Mouse (Mus musculus) CH12.LX (cell line): Measurements from ENCODE around the gene Kcnj3. TPM values are rescaled to one million over a fixed set of nuclear protein-coding genes. Genes with fewer than 3 reads are reported as not detected.

Experiments
- DNase-seq: peaks from one replicate; pipeline ENCODE4 v3.0.0-alpha.2; 2013; ENCODE audit errors: extremely low read depth
- H3K27ac ChIP-seq: 2 replicates; pipeline ENCODE4 v1.5.1; 2012; ENCODE audit warnings: low read depth, mild to moderate bottlenecking, control low read depth, moderate library complexity; ENCODE audit not compliant: insufficient read depth
- H3K27me3 ChIP-seq: replicated peaks from 2 replicates; pipeline ENCODE3; 2012; ENCODE audit warnings: inconsistent platforms
- H3K36me3 ChIP-seq, 2 experiments: replicated peaks in 1 of 2; 2 replicates each; pipeline versions ENCODE3 to v1.6.1; 2012; ENCODE audit warnings: inconsistent platforms in 1 of 2, low read length in 1 of 2, mild to moderate bottlenecking in 1 of 2, mixed read lengths in 1 of 2, moderate library complexity in 1 of 2; ENCODE audit not compliant: control insufficient read depth in 1 of 2, insufficient read depth in 1 of 2
- H3K4me1 ChIP-seq, 2 experiments: 2 replicates each; pipeline ENCODE4 v1.6.1; 2012; ENCODE audit warnings: inconsistent platforms in 1 of 2, moderate library complexity in 1 of 2; ENCODE audit not compliant: insufficient read depth in 2 of 2, control insufficient read depth in 1 of 2
- H3K4me2 ChIP-seq: 2 replicates; pipeline ENCODE4 v1.6.1; 2012; ENCODE audit warnings: low read depth, mild to moderate bottlenecking, control low read depth; ENCODE audit not compliant: poor library complexity, insufficient read depth, severe bottlenecking
- H3K4me3 ChIP-seq, 3 experiments: fragments of 150-350 bp in 1 of 3; sonication (generic) in 1 of 3; replicated peaks in 1 of 3; 2 replicates each; pipeline versions ENCODE3 to v1.5.1; 2011 to 2012; ENCODE audit warnings: low read depth in 2 of 3, low read length in 2 of 3, mild to moderate bottlenecking in 2 of 3, moderate library complexity in 2 of 3, control low read depth in 1 of 3, improper control_type of control experiment in 1 of 3, inconsistent platforms in 1 of 3, mixed read lengths in 1 of 3; ENCODE audit not compliant: poor library complexity in 1 of 3
- H3K79me2 ChIP-seq: replicated peaks from 2 replicates; pipeline ENCODE4 v1.6.1; 2012; ENCODE audit warnings: mild to moderate bottlenecking, moderate library complexity; ENCODE audit not compliant: control insufficient read depth, poor library complexity, insufficient read depth, severe bottlenecking; ENCODE audit errors: extremely low read depth
- H3K9ac ChIP-seq: 2 replicates; pipeline ENCODE4 v1.6.1; 2012; ENCODE audit warnings: low read depth, mild to moderate bottlenecking, control low read depth, moderate library complexity; ENCODE audit not compliant: insufficient read depth
- H3K9me3 ChIP-seq: replicated peaks from 2 replicates; pipeline ENCODE3; 2012; ENCODE audit warnings: low read length, inconsistent platforms, mixed read lengths
- BHLHE40 ChIP-seq: IDR thresholded peaks from 2 replicates; pipeline ENCODE4 v1.6.1; 2011; ENCODE audit warnings: mild to moderate bottlenecking, low read depth, low read length, improper control_type of control experiment
- CHD1 ChIP-seq: IDR thresholded peaks from 2 replicates; pipeline ENCODE4 v1.6.1; 2012; ENCODE audit warnings: low read depth, low read length, improper control_type of control experiment, inconsistent platforms
- CHD2 ChIP-seq: IDR thresholded peaks from 2 replicates; pipeline ENCODE4 v1.6.1; 2011; ENCODE audit warnings: low read length, improper control_type of control experiment
- CTCF ChIP-seq, 2 experiments: IDR thresholded peaks in 1 of 2; conservative IDR thresholded peaks in 1 of 2; 2 replicates each; pipeline ENCODE4 v1.5.1; 2011 to 2012; ENCODE audit warnings: low read depth in 2 of 2, low read length in 2 of 2, improper control_type of control experiment in 1 of 2, inconsistent platforms in 1 of 2, mild to moderate bottlenecking in 1 of 2, moderate library complexity in 1 of 2
- E2F4 ChIP-seq: IDR thresholded peaks from 2 replicates; pipeline ENCODE4 v1.6.1; 2011; ENCODE audit warnings: low read depth, low read length, improper control_type of control experiment; ENCODE audit not compliant: insufficient replicate concordance
- EP300 ChIP-seq: IDR thresholded peaks from 2 replicates; pipeline ENCODE4 v1.6.1; 2011; ENCODE audit warnings: low read length, improper control_type of control experiment
- GABPA ChIP-seq: IDR thresholded peaks from 2 replicates; pipeline ENCODE4 v1.6.1; 2012; ENCODE audit warnings: low read depth, low read length, improper control_type of control experiment, inconsistent platforms; ENCODE audit not compliant: insufficient replicate concordance
- JUND ChIP-seq: conservative IDR thresholded peaks from 2 replicates; pipeline ENCODE4 v1.6.1; 2011; ENCODE audit warnings: low read depth, low read length, improper control_type of control experiment
- KAT2A ChIP-seq: IDR thresholded peaks from 2 replicates; pipeline ENCODE4 v1.6.1; 2012; ENCODE audit warnings: low read length, improper control_type of control experiment, inconsistent platforms; ENCODE audit not compliant: insufficient replicate concordance
- MAX ChIP-seq: IDR thresholded peaks from 2 replicates; pipeline ENCODE4 v1.6.1; 2011; ENCODE audit warnings: low read length, improper control_type of control experiment
- MAZ ChIP-seq: IDR thresholded peaks from 2 replicates; pipeline ENCODE4 v1.6.1; 2012; ENCODE audit warnings: low read depth, mild to moderate bottlenecking, inconsistent platforms, low read length, improper control_type of control experiment, moderate library complexity
- MEF2A ChIP-seq: IDR thresholded peaks from 2 replicates; pipeline ENCODE4 v1.6.1; 2014; ENCODE audit warnings: low read depth, mild to moderate bottlenecking, inconsistent platforms, low read length, improper control_type of control experiment, borderline replicate concordance
- MXI1 ChIP-seq: IDR thresholded peaks from 2 replicates; pipeline ENCODE4 v1.6.1; 2011; ENCODE audit warnings: mild to moderate bottlenecking, low read depth, low read length, improper control_type of control experiment
- MYC ChIP-seq: IDR thresholded peaks from 2 replicates; pipeline ENCODE4 v1.6.1; 2011; ENCODE audit warnings: low read depth, mild to moderate bottlenecking, improper control_type of control experiment, low read length
- NELFE ChIP-seq: IDR thresholded peaks from 2 replicates; pipeline ENCODE4 v1.6.1; 2011; ENCODE audit warnings: low read depth, low read length, improper control_type of control experiment
- POLR2A ChIP-seq: IDR thresholded peaks from 2 replicates; pipeline ENCODE4 v1.6.1; 2011; ENCODE audit warnings: low read depth, mild to moderate bottlenecking, improper control_type of control experiment, low read length
- RCOR1 ChIP-seq: conservative IDR thresholded peaks from 2 replicates; pipeline ENCODE4 v1.6.1; 2012; ENCODE audit warnings: low read depth, mild to moderate bottlenecking, inconsistent platforms, low read length, improper control_type of control experiment
- SIN3A ChIP-seq: IDR thresholded peaks from 2 replicates; pipeline ENCODE4 v1.6.1; 2012; ENCODE audit warnings: low read length, improper control_type of control experiment, inconsistent platforms
- TBP ChIP-seq: conservative IDR thresholded peaks from 2 replicates; pipeline ENCODE4 v1.6.1; 2011; ENCODE audit warnings: low read depth, low read length, improper control_type of control experiment
- UBTF ChIP-seq: IDR thresholded peaks from 2 replicates; pipeline ENCODE4 v1.6.1; 2012; ENCODE audit warnings: low read depth, mild to moderate bottlenecking, inconsistent platforms, low read length, improper control_type of control experiment, moderate library complexity
- ZC3H11A ChIP-seq: IDR thresholded peaks from 2 replicates; pipeline ENCODE4 v1.6.1; 2012; ENCODE audit warnings: low read depth, mild to moderate bottlenecking, inconsistent platforms, low read length, improper control_type of control experiment
- ZMIZ1 ChIP-seq: IDR thresholded peaks from 2 replicates; pipeline ENCODE4 v1.6.1; 2012; ENCODE audit warnings: low read depth, mild to moderate bottlenecking, inconsistent platforms, low read length, improper control_type of control experiment
- ZNF384 ChIP-seq: IDR thresholded peaks from 2 replicates; pipeline ENCODE4 v1.6.1; 2012; ENCODE audit warnings: low read depth, low read length, improper control_type of control experiment, inconsistent platforms
- dilution Hi-C: fragments of 300-500 bp; cut with MboI; formaldehyde crosslinking; loops from 2 replicates; pipeline ENCODE4 v1.14.3; 2020; ENCODE audit warnings: low sequenced_read_pairs; ENCODE audit not compliant: extremely low pct_unique_long_range_greater_than_20kb, extremely low pct_ligation_motif_present
- in situ Hi-C: fragments of 300-500 bp; cut with MboI; formaldehyde crosslinking; loops from 3 replicates; pipeline ENCODE4 v1.14.3; 2019; ENCODE audit warnings: low sequenced_read_pairs, low pct_ligation_motif_present, low pct_unique_long_range_greater_than_20kb, mixed read lengths
- polyA plus RNA-seq: library from polyadenylated mRNA; unstranded; fragments of >175 nt; gene quantifications from 2 replicates; pipeline ENCODE4 v1.2.1, GENCODE M21; 2012; ENCODE audit warnings: low read depth; ENCODE audit not compliant: insufficient read length
- total RNA-seq, 2 experiments: library from RNA; depleted of rRNA; stranded (reverse); fragments of 300-350 nt in 1 of 2; fragments of >200 nt in 1 of 2; gene quantifications; 2 replicates each; pipeline ENCODE4 v1.2.3; 2012 to 2014

Kcnj3 gene
- total and polyA plus RNA-seq, 3 experiments, result not detected

GRCm38 (mm10) chr2:55437007-55437949, 1.5 kb downstream of the Kcnj3 start:
- in situ Hi-C loops (no loop called here), dilution Hi-C loops (no loop called here)
- Histone ChIP-seq H3K79me2 (no peaks in the 10 kb centered on the region), H3K36me3 (no peaks in the 10 kb centered on the region), H3K27me3 (no peaks in the 10 kb centered on the region), H3K4me3 (no peak overlapping the region), H3K9me3 (peaks cover 26% of the 10 kb centered on the region), H3K4me2 (no peak overlapping the region), H3K4me1 (no peaks in the 10 kb centered on the region), H3K9ac (no peak overlapping the region), H3K27ac (no peak overlapping the region)
- DNase-seq, result no peak
- TF ChIP-seq ZNF384 (no peak), MEF2A (no peak), POLR2A (no peak), NELFE (no peak), SIN3A (no peak), CTCF (conservative IDR thresholded peaks at IDR 0.05 in 1 of 2, IDR thresholded peaks at IDR 0.05 in 1 of 2; ENCODE audit: low read depth in 2 of 2, low read length in 2 of 2) (no peak), RCOR1 (no peak), GABPA (no peak), CHD1 (no peak), MXI1 (no peak), JUND (no peak), MAX (no peak), ZC3H11A (no peak), EP300 (no peak), E2F4 (no peak), TBP (no peak), ZMIZ1 (no peak)

- Histone ChIP-seq H3K36me3 (no peaks in the 10 kb centered on the region), H3K9ac (no peak overlapping the region), H3K4me3 (no peak overlapping the region), H3K79me2 (no peaks in the 10 kb centered on the region), H3K4me1 (no peaks in the 10 kb centered on the region), H3K27me3 (no peaks in the 10 kb centered on the region), H3K4me2 (no peak overlapping the region), H3K9me3 (peaks cover 25% of the 10 kb centered on the region), H3K27ac (no peak overlapping the region)
- dilution Hi-C loops (no loop called here), in situ Hi-C loops (no loop called here)
- TF ChIP-seq BHLHE40 (no peak), E2F4 (no peak), MYC (no peak), KAT2A (no peak), UBTF (no peak), CHD2 (no peak), ZNF384 (no peak), MAZ (no peak)
- DNase-seq, result no peak
Measured at GRCm38 (mm10) chr2:55437977-55438376, 2.2 kb downstream of the Kcnj3 start.
